Mouse (Mus musculus) neural tube, embryonic 10.5 days (tissue): Measurements from ENCODE around the gene Gm36028.

Experiments
- DNase-seq: peaks from one replicate; pipeline ENCODE4 v3.0.0-alpha.2; 2017; ENCODE audit warnings: low spot score; ENCODE audit errors: extremely low spot score

Gm36028 gene

DNA sequence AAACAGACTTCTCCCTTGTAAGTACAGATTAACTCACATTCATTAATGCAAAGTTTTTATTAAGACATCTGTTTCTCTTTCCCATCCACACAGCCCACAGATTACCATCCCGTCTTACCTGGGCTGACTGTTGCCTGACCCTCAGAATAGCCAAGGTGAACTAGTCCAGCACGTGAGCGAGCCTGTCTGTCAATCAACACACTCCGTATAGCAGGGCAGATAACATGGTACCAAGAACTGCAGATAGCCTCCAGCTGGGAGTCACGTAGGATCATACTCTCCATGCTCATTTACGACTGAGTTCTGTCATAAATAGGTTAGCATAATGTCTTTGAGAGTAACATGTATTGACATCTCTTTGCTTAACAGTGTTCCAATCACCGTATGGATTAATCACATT is at the start of gene Gm36028:
TSS of gene Gm36028 (minus strand) at position 118 of the 400 bp plus-strand sequence.
- no peak for DNase-seq

GRCm38 (mm10) chr16:37906456-37906855 is 45.5 kb upstream of the Gm36028 start:
- DNase-seq, result no peak

- no peak for DNase-seq
Measured at GRCm38 (mm10) chr16:37901318-37901717, 40.4 kb upstream of the Gm36028 start.

DNA sequence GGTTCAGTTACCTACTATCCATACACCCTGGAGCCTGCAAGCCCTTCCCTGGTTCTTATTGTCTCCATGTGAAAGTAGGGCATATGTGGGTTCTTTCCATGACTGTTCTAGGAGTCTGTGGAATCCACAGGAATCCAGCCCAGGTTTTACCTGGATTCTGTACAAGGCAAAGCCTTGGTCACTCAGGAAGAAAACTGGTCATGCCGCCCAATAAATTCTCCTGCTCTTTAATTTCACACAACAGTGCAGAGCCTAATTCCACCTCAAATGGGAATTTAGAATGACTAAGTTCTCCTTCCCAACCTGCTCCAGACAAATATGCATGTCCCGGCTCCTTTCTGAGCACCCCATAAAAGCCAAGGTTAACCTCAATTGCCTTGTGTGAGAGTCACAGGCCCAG is 38.4 kb upstream of the Gm36028 start:
- DNase-seq, result no peak

- no peak for DNase-seq
Measured at GRCm38 (mm10) chr16:37898790-37899189, 37.8 kb upstream of the Gm36028 start.

DNA sequence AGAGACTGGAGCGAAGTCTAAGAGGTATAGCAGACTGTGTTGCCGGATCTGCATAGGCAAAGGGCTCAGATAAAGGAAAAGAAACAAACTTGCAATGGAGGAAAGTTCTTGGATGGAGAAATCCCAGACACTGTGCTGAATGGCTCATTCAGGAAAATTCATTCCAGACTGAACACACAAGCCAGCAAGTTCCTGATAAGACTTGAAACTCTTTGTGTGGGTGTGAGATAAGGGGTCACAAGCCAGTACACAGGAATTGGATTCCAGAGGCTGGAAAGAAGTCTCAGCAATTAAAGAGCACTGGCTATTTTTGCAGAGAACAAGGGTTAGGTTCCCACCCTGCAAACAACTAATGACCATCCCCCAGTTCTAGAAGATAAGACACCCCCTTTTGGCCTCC is 33.0 kb upstream of the Gm36028 start:
- no peak for DNase-seq

GRCm38 (mm10) chr16:37893381-37893780 is 32.4 kb upstream of the Gm36028 start:
- no peak for DNase-seq

DNA sequence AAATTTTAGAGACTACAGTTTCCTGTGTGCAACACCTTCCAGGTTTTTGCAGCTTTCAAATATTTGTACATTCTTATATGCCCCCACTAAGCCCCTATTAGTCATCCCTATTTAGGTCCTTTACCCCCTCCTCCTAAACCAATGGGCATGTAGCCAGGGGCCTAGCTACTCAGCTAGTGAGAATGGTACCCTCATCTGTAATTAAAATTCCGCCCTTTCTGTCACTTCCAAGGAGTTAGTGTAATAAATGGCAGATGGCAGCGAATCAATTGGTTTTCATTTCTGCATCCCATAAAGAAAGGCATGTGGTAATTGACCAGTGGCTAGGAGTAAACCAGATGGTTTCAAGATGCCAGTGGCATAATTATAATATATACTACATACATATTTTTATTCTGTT is 31.7 kb upstream of the Gm36028 start:
- DNase-seq, result no peak

DNA sequence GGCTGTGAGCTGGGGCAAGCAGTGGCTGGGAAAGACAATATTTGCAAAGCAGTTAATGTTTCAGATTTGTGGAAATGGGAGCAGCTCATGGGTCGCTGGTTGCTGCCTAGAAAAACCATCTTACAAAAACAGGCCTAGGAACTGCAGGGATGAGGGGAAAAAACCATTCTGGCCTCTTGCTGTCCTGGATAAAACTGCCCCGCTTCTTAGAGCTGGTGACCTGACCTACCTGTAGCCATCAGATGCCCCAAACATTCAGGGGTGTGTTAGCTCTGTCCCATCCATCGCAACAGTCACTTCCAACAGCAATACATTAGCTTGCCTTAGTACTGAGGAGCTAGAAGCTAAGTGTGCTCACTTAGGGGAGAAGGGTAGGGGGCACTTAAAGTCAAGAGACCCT is 28.0 kb upstream of the Gm36028 start:
- no peak for DNase-seq

GRCm38 (mm10) chr16:37881168-37881567 is 20.2 kb upstream of the Gm36028 start:
- DNase-seq, result no peak

DNA sequence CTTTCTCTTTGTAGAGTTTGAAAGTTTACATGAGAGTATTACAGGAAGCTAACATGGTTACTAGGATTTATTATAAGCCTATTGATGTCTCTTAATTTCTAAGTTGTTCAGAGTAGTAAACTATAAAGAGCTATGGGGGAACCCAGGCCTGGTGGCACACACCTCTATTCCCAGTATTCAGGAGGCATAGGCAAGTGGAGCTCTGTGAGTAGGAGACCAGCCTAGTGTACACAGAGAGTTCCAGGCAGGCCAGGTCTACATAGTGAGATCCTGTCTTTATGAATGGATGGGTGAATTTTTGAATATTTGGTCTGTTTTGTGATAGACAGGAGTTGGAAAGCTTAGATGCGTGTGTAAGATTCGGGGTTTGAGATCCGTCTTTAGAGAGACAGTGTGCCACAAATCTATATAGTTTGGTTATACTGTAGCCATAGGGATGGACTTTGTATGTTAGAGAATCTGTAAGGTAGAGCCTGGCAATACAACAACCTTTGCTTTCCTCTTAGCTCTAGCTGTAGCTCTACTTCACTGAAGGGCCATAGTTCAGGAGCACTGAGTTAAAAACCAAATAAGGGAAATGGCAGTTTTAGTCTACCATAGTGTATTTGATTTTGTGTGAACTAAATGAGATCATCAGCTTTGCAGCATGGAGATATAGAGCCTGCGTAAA is 18.9 kb upstream of the Gm36028 start:
- no peak for DNase-seq

DNA sequence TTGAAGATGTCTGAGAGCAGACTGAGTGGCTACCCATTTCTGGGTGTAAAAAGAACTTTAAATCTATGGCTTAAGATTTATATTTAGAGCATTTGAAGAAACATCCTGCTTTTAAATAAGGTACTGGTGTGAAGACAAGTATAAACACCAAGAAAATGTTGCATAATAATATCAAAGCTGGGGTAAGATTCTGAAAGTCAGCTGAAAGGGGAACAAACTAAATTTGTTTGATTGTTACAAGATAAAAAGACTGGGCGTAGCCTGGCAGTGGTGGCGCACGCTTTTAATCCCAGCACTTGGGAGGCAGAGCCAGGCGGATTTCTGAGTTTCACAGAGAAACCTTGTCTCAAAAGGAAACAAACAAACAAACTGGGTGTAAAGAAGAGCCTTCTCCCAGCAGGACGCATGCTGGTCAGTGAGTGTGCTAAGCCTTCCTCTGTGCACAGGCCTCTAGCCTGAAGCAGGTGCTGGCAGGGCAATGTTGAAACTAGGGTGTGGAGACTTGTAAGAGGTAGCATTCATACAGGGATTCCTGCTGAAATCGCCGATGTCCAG is 18.1 kb upstream of the Gm36028 start:
- no peak for DNase-seq

- DNase-seq, result no peak
Measured at GRCm38 (mm10) chr16:37877406-37877805, 16.5 kb upstream of the Gm36028 start.

DNA sequence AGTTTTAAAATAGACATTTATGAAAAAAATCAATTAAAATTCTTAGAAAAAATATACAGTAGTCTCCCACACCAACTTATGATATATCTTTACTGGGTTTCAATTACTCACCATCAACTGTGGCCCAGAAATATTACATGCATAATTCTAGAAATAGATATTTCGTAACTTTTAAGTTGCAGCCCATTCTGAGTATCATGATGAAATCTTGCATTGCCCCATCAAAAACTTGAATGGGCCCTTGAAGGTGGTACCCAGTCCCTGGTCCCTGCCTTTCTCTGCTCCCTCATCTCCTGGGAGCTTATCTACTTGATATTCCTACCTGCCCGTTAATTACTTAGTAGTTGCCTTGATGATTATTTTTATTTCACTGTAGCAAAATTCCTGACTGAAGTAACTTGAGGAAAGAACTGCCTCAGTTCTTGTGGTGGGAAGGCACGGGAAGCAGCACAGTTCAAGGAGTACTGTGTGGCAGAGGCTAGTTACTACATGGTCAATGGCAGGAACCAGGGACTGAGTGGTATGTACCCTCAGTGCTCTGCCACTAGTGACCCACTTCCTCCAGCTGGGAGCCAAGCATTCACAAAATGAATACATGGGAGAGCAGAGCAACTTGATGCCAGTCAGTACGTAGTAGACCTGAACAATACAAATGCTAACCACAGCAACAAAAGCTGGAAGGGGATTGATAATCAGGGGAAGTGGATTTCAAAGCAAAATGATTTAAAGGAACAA is 13.7 kb upstream of the Gm36028 start:
- DNase-seq, result no peak

DNA sequence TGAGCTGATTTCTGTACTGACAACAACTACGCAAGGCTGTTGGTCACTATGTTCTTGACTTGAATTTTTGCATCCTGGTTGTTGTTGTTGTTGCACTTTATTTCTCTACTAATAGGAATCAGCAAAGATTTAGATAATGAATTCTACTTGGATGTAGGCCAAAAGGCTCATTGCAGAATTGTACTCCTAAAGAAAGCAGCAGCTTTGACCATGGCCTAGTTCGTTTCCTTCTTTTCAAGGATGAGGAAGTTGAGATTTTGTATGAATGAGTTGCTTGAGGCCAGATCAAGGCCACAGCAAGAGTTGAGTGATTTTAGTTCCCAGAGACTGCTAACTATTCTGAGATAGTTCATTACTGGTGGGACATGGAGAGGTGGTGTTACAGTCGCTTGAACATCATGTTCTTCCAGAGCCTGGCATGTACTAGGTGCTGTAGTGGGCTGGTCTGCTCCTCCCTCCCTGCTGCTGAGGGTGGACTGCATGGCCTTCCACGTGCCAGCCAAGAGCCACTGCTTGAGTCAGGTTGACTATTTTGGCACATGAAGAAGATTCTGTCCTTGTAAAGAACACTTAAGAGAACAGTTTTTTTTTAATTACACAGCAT is 10.3 kb upstream of the Gm36028 start:
- DNase-seq, result no peak

DNA sequence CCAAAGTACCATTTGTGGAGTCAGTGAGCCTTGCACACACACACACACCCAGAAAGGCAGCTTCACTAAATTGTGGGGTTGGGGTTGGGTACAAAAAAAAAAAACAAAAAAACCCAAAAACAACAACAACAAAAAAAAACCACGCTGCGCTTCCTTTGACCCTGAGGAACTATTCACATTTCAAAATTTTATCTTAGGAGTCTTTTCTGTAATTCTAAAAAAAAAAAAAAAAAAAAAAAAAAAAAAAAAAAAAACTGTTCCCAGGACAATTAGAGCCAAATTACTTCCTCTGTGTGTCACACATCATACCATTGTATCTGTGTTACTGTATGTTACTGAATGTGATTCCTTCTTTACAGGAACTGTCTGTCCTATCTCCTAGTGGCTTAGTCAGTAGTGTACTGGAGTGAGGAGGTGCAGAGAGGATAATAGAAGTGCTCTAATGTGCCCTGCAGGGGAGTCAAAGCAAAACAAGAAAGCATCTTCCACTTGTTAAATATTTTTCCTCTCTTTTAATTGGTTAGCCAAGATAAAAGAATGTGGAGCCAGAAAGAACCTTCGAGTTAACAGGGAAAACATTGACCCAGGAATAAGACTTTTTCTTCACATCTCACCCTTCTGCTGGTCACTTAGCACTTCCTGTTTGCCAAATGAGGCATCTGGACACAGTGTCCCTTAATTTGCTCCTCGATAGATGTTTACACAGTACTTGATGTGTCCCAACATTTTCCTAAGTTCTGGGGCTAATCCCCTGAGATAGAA is 8.7 kb upstream of the Gm36028 start:
- no peak for DNase-seq

- DNase-seq, result peak; percentile 81
Measured at GRCm38 (mm10) chr16:37868506-37869469, 7.8 kb upstream of the Gm36028 start.

DNA sequence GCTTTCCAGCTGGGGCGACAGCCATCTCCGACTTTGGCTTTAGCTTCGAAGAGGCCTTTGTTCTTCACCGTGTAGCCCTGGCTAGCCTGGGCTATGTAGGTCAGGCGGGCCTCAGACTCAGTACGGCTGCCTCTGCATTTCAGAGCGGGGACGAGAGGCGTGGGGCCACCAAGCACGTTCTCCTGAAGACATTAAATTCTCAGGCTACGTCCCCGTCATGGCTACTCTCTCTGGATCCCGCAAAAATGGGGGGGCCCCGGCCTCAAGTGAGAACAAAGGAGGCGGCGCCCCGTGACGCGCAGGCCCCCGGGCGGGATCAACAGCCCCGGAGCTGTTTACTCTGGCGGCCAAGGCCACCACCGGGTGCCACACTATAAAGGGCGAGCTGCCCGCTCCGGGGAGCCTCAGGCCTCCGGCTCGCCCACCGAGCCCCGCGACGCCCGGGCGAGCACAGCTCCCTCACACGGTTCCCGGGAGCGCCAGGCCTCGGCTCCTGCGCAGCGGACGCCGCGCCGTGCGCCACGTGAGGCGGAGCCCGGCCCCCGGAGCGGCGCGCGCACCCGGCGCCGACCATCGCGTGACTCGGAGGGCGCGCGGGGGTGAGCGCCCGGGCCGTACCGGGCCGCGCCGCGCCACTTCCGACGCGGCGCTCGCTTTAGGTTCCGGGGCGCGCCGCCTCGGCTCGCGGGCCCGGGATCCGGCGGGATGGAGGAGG is 7.0 kb upstream of the Gm36028 start, which contains the start of gene Lrrc58:
TSS of gene Lrrc58 (plus strand) at position 599 of the 715 bp plus-strand sequence.
- DNase-seq, result peak; percentile 86

DNA sequence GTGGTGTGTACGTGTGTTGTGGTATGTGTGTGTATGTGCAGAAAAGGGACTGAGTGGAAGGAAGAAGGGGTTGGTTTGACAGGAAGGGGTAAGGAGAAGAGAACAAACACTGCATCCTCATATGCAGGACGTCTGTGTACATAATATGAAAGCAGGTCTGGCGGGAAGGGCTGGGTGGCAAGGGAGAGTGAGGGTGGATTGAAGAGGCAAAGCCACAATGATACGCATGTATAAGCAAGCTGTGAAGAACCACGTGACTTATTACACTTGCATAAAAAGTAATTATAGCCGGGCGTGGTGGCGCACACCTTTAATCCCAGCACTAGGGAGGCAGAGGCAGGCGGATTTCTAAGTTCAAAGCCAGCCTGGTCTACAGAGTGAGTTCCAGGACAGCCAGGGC is 4.9 kb upstream of the Gm36028 start:
- no peak for DNase-seq

DNA sequence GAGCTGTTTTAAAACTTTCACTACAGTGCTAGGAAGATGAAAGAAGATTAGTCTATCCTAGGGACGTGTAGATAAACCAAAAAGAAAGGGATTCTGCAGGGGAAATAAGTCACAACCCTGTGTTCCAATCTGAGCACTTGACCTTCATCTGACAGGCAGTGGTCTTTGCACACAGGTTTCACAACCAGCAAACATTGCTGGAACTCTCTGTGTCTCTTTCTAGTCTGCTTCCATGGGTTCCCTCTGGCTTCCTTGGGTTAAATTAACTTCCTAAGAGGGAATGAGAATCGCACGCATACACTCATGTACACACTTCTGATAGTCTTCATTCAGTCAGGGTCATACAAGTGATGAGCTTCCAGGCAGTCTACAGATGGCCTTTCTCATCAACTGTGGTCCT is 2.9 kb upstream of the Gm36028 start:
- no peak for DNase-seq
